Mouse (Mus musculus): ENCODE results near the gene Cidec.

GRCm38 (mm10) chr6:113471297-113471936 is 35.9 kb upstream of the Cidec start, which contains the start of gene Il17rc:
- TF ChIP-seq CTCF (IDR thresholded peaks at IDR 0.05; ENCODE audit: extremely low read depth, insufficient read depth, insufficient read length, insufficient replicate concordance), result no peak
- TF ChIP-seq POLR2A (IDR thresholded peaks at IDR 0.05; ENCODE audit: low read depth, low read length), result no peak
